Mouse (Mus musculus) hindbrain, embryonic 11.5 days (tissue): ENCODE measurements at regions not wholly inside any gene's neighbourhood (a gene's known extent, or its start where the extent isn't known, plus 50 kb on each side); places are given as distances from the start of the nearest gene placed in this dataset.
"Not testable (repeated sequence)": the region's sequence is repeated elsewhere in the genome, so short reads cannot be mapped to it uniquely, and the experiment has no call there.

ENCODE experiments used
- ATAC-seq: fragments of 200-750 bp; cut with Nextera tagmentation; 2 replicates; pipeline ENCODE4 v1.8.0; 2017; ENCODE audit warnings: mild to moderate bottlenecking, moderate TSS enrichment, moderate library complexity; ENCODE audit not compliant: low FRiP score
- DNase-seq: peaks from one replicate; pipeline ENCODE4 v3.0.0-alpha.2; 2015; ENCODE audit warnings: low spot score
- H3K27ac ChIP-seq: fragments of 300-500 bp; sonication (generic); 2 replicates; pipeline ENCODE4 v1.5.1; 2014; ENCODE audit warnings: mild to moderate bottlenecking, low read depth, low read length
- H3K27me3 ChIP-seq: fragments of 300-500 bp; sonication (generic); 2 replicates; pipeline ENCODE4 v1.6.1; 2014; ENCODE audit warnings: mild to moderate bottlenecking, low read length, moderate library complexity, mixed read lengths; ENCODE audit not compliant: control insufficient read depth, insufficient read depth
- H3K36me3 ChIP-seq: fragments of 300-500 bp; sonication (generic); 2 replicates; pipeline ENCODE4 v1.6.1; 2014; ENCODE audit warnings: mild to moderate bottlenecking, low read length, moderate library complexity, mixed read lengths; ENCODE audit not compliant: control insufficient read depth, insufficient read depth
- H3K4me1 ChIP-seq: fragments of 300-500 bp; sonication (generic); replicated peaks from 2 replicates; pipeline ENCODE4 v1.6.1; 2014; ENCODE audit warnings: low read length, mixed read lengths; ENCODE audit not compliant: control insufficient read depth, insufficient read depth
- H3K4me2 ChIP-seq: fragments of 300-500 bp; sonication (generic); replicated peaks from 2 replicates; pipeline ENCODE4 v1.6.1; 2014; ENCODE audit warnings: mild to moderate bottlenecking, low read depth, low read length
- H3K4me3 ChIP-seq: fragments of 300-500 bp; sonication (generic); 2 replicates; pipeline ENCODE4 v1.5.1; 2014; ENCODE audit warnings: low read depth, low read length
- H3K9ac ChIP-seq: fragments of 300-500 bp; sonication (generic); 2 replicates; pipeline ENCODE4 v1.6.1; 2014; ENCODE audit warnings: low read depth, low read length
- H3K9me3 ChIP-seq: fragments of 300-500 bp; sonication (generic); 2 replicates; pipeline ENCODE4 v1.6.1; 2016; ENCODE audit warnings: low read length; ENCODE audit not compliant: control insufficient read depth
- WGBS: fragments of 180-500 bp; shearing (Covaris S2); extraction: QIAGEN DNeasy Blood & Tissue Kit; methylation state at CpG from one replicate; pipeline ENCODE4 v1.1.7; 2014; 5-methylcytosine and 5-hydroxymethylcytosine counted together

GRCm38 (mm10) chr13:68049731-68050130, 186.6 kb downstream of the BC048507 start:
- not testable (repeated sequence) for H3K9ac ChIP-seq, H3K4me1 ChIP-seq, H3K4me2 ChIP-seq, H3K4me3 ChIP-seq, ATAC-seq, H3K36me3 ChIP-seq, H3K27me3 ChIP-seq, H3K27ac ChIP-seq, H3K9me3 ChIP-seq
- WGBS, result 25% methylated on average over 8 of the region's 8 CpGs
- DNase-seq, result peak; percentile 17

GRCm38 (mm10) chr13:68093311-68093710, 230.2 kb downstream of the BC048507 start:
- not testable (repeated sequence) for DNase-seq, ATAC-seq, H3K27ac ChIP-seq, H3K4me3 ChIP-seq, H3K36me3 ChIP-seq, H3K9me3 ChIP-seq, H3K9ac ChIP-seq, H3K4me1 ChIP-seq, H3K4me2 ChIP-seq, H3K27me3 ChIP-seq
- WGBS, result 72% methylated on average over 6 of the region's 9 CpGs

GRCm38 (mm10) chr13:68116786-68117185, 253.7 kb downstream of the BC048507 start:
- not testable (repeated sequence) for ATAC-seq, DNase-seq, H3K4me2 ChIP-seq, H3K4me1 ChIP-seq, H3K4me3 ChIP-seq, H3K9ac ChIP-seq, H3K27ac ChIP-seq, H3K9me3 ChIP-seq, H3K36me3 ChIP-seq, H3K27me3 ChIP-seq
- 86% methylated on average over 5 of the region's 5 CpGs for WGBS
